Mouse (Mus musculus): ENCODE measurements at regions not wholly inside any gene's neighbourhood (a gene's known extent, or its start where the extent isn't known, plus 50 kb on each side); places are given as distances from the start of the nearest gene placed in this dataset.
"Not testable (repeated sequence)": the region's sequence is repeated elsewhere in the genome, so short reads cannot be mapped to it uniquely, and the experiment has no call there.

GRCm38 (mm10) chr5:63540530-63540929 lies 108.4 kb upstream of the Nwd2 start:
- Histone ChIP-seq H3K27me3 (ENCODE audit: insufficient read depth, low read length) (no peaks in the 10 kb centered on the region), H3K4me2 (no peak overlapping the region), H3K9me3 (ENCODE audit: low read depth, low read length) (no peaks in the 10 kb centered on the region), H3K4me1 (ENCODE audit: insufficient read depth) (no peaks in the 10 kb centered on the region), H3K9ac (no peak overlapping the region), H3K27ac (ENCODE audit: low read depth) (no peak overlapping the region), H3K4me3 (ENCODE audit: low read depth, low read length) (no peak overlapping the region), H3K36me3 (ENCODE audit: insufficient read depth) (no peaks in the 10 kb centered on the region)
- 89% methylated on average over 6 of the region's 6 CpGs for WGBS
- TF ChIP-seq CTCF (IDR thresholded peaks at IDR 0.05; ENCODE audit: low read depth): peak; percentile 33
- ATAC-seq (ENCODE audit: insufficient read depth) (no peak), DNase-seq (no peak)

GRCm38 (mm10) chr5:63545482-63545881 lies 103.4 kb upstream of the Nwd2 start:
- DNase-seq: no peak

GRCm38 (mm10) chr5:63565891-63566290 lies 83.0 kb upstream of the Nwd2 start:
- H3K27ac ChIP-seq (ENCODE audit: low read depth); H3K36me3 ChIP-seq (ENCODE audit: insufficient read depth); H3K4me2 ChIP-seq; H3K27me3 ChIP-seq (ENCODE audit: insufficient read depth, low read length); H3K9ac ChIP-seq; ATAC-seq (ENCODE audit: insufficient read depth); H3K4me3 ChIP-seq (ENCODE audit: low read depth, low read length); H3K4me1 ChIP-seq (ENCODE audit: insufficient read depth); DNase-seq; H3K9me3 ChIP-seq (ENCODE audit: low read depth, low read length): not testable (repeated sequence)

More at GRCm38 (mm10) chr5:63545482-63545881, 103.4 kb upstream of the Nwd2 start:
- no peak for TF ChIP-seq CTCF (IDR thresholded peaks at IDR 0.05; ENCODE audit: low read depth)
- Histone ChIP-seq H3K9ac (no peak overlapping the region), H3K4me1 (ENCODE audit: insufficient read depth) (no peaks in the 10 kb centered on the region), H3K27me3 (ENCODE audit: insufficient read depth, low read length) (no peaks in the 10 kb centered on the region), H3K36me3 (ENCODE audit: insufficient read depth) (no peaks in the 10 kb centered on the region), H3K27ac (ENCODE audit: low read depth) (no peak overlapping the region), H3K9me3 (ENCODE audit: low read depth, low read length) (no peaks in the 10 kb centered on the region), H3K4me3 (ENCODE audit: low read depth, low read length) (no peak overlapping the region), H3K4me2 (no peak overlapping the region)
- no peak for ATAC-seq (ENCODE audit: insufficient read depth)
- 86% methylated on average over 2 of the region's 2 CpGs for WGBS

GRCm38 (mm10) chr5:63575401-63575800 lies 73.5 kb upstream of the Nwd2 start:
- Histone ChIP-seq H3K4me3 (ENCODE audit: low read depth, low read length) (no peak overlapping the region), H3K9ac (no peak overlapping the region), H3K27me3 (ENCODE audit: insufficient read depth, low read length) (no peaks in the 10 kb centered on the region), H3K4me2 (no peak overlapping the region), H3K36me3 (ENCODE audit: insufficient read depth) (no peaks in the 10 kb centered on the region), H3K4me1 (ENCODE audit: insufficient read depth) (no peaks in the 10 kb centered on the region), H3K9me3 (ENCODE audit: low read depth, low read length) (no peaks in the 10 kb centered on the region), H3K27ac (ENCODE audit: low read depth) (no peak overlapping the region)
- TF ChIP-seq CTCF (IDR thresholded peaks at IDR 0.05; ENCODE audit: low read depth): no peak
- ATAC-seq (ENCODE audit: insufficient read depth) (no peak), DNase-seq (no peak)
- 100% methylated on average over 1 of the region's 1 CpGs for WGBS

- ATAC-seq (ENCODE audit: insufficient read depth): no peak
- Histone ChIP-seq H3K27ac (ENCODE audit: low read depth) (no peak overlapping the region), H3K27me3 (ENCODE audit: insufficient read depth, low read length) (no peaks in the 10 kb centered on the region), H3K36me3 (ENCODE audit: insufficient read depth) (no peaks in the 10 kb centered on the region), H3K9me3 (ENCODE audit: low read depth, low read length) (no peaks in the 10 kb centered on the region), H3K4me2 (no peak overlapping the region), H3K4me3 (ENCODE audit: low read depth, low read length) (no peak overlapping the region), H3K9ac (no peak overlapping the region), H3K4me1 (ENCODE audit: insufficient read depth) (no peaks in the 10 kb centered on the region)
- WGBS: 26% methylated on average over 2 of the region's 2 CpGs
- TF ChIP-seq CTCF (IDR thresholded peaks at IDR 0.05; ENCODE audit: low read depth): no peak
- DNase-seq: no peak
These were observed 69.5 kb upstream of the Nwd2 start for GRCm38 (mm10) chr5:63579409-63579808.

- H3K4me1 ChIP-seq (ENCODE audit: insufficient read depth): no peaks in the 10 kb centered on the region
- H3K27ac ChIP-seq (ENCODE audit: low read depth): no peak overlapping the region
- no peak overlapping the region for H3K9ac ChIP-seq
- ATAC-seq (ENCODE audit: insufficient read depth): no peak
- no peak for DNase-seq
- H3K4me3 ChIP-seq (ENCODE audit: low read depth, low read length): no peak overlapping the region
- no peaks in the 10 kb centered on the region for H3K27me3 ChIP-seq (ENCODE audit: insufficient read depth, low read length)
- 76% methylated on average over 4 of the region's 4 CpGs for WGBS
- TF ChIP-seq CTCF (IDR thresholded peaks at IDR 0.05; ENCODE audit: low read depth): no peak
- no peak overlapping the region for H3K4me2 ChIP-seq
- H3K9me3 ChIP-seq (ENCODE audit: low read depth, low read length): no peaks in the 10 kb centered on the region
- H3K36me3 ChIP-seq (ENCODE audit: insufficient read depth): no peaks in the 10 kb centered on the region
These were observed 61.9 kb upstream of the Nwd2 start for GRCm38 (mm10) chr5:63587051-63587450.

GRCm38 (mm10) chr5:63587855-63588254 lies 61.0 kb upstream of the Nwd2 start:
- Histone ChIP-seq H3K9me3 (ENCODE audit: low read depth, low read length) (no peaks in the 10 kb centered on the region), H3K27ac (ENCODE audit: low read depth) (no peak overlapping the region), H3K4me1 (ENCODE audit: insufficient read depth) (no peaks in the 10 kb centered on the region), H3K4me2 (no peak overlapping the region), H3K27me3 (ENCODE audit: insufficient read depth, low read length) (no peaks in the 10 kb centered on the region), H3K4me3 (ENCODE audit: low read depth, low read length) (no peak overlapping the region), H3K9ac (no peak overlapping the region), H3K36me3 (ENCODE audit: insufficient read depth) (no peaks in the 10 kb centered on the region)
- no peak for TF ChIP-seq CTCF (IDR thresholded peaks at IDR 0.05; ENCODE audit: low read depth)
- ATAC-seq (ENCODE audit: insufficient read depth) (no peak), DNase-seq (no peak)
- WGBS: 80% methylated on average over 4 of the region's 4 CpGs
